Mouse (Mus musculus) hindbrain, embryonic 12.5 days (tissue): ENCODE measurements around the gene Olfr228. TPM values are rescaled to one million over a fixed set of nuclear protein-coding genes. Genes with fewer than 3 reads are reported as not detected.
"Not testable (repeated sequence)": the region's sequence is repeated elsewhere in the genome, so short reads cannot be mapped to it uniquely, and the experiment has no call there.

Experiments
- ATAC-seq: fragments of 200-750 bp; cut with Nextera tagmentation; 2 replicates; pipeline ENCODE4 v1.8.0; 2017; ENCODE audit warnings: moderate TSS enrichment; ENCODE audit not compliant: low FRiP score
- H3K27ac ChIP-seq: fragments of 300-500 bp; sonication (generic); 2 replicates; pipeline ENCODE4 v1.5.1; 2016; ENCODE audit warnings: mild to moderate bottlenecking
- H3K27me3 ChIP-seq: fragments of 300-500 bp; sonication (generic); 2 replicates; pipeline ENCODE4 v1.6.1; 2016; ENCODE audit warnings: mild to moderate bottlenecking
- H3K36me3 ChIP-seq: fragments of 300-500 bp; sonication (generic); 2 replicates; pipeline ENCODE4 v1.6.1; 2016; ENCODE audit warnings: mild to moderate bottlenecking
- H3K4me1 ChIP-seq: fragments of 300-500 bp; sonication (generic); 2 replicates; pipeline ENCODE4 v1.6.1; 2016
- H3K4me2 ChIP-seq: fragments of 300-500 bp; sonication (generic); replicated peaks from 2 replicates; pipeline ENCODE4 v1.6.1; 2016; ENCODE audit warnings: mild to moderate bottlenecking
- H3K4me3 ChIP-seq: fragments of 300-500 bp; sonication (generic); 2 replicates; pipeline ENCODE4 v1.5.1; 2016; ENCODE audit warnings: mild to moderate bottlenecking
- H3K9ac ChIP-seq: fragments of 300-500 bp; sonication (generic); 2 replicates; pipeline ENCODE4 v1.6.1; 2016; ENCODE audit warnings: mild to moderate bottlenecking, moderate library complexity
- H3K9me3 ChIP-seq: fragments of 300-500 bp; sonication (generic); replicated peaks from 2 replicates; pipeline ENCODE4 v1.6.1; 2016; ENCODE audit warnings: mild to moderate bottlenecking
- WGBS: fragments of 180-500 bp; shearing (Covaris S2); methylation state at CpG from one replicate; pipeline ENCODE4 v1.1.7; 2016; 5-methylcytosine and 5-hydroxymethylcytosine counted together
- polyA plus RNA-seq: library from polyadenylated mRNA; unstranded; fragments of >200 nt; fragmentation: Nextera tagmentation; extraction: Ambion mirVana; gene quantifications from 2 replicates; pipeline ENCODE4 v1.2.1, GENCODE M21; 2016

Olfr228 gene
- not detected in 2 replicates for polyA plus RNA-seq

DNA sequence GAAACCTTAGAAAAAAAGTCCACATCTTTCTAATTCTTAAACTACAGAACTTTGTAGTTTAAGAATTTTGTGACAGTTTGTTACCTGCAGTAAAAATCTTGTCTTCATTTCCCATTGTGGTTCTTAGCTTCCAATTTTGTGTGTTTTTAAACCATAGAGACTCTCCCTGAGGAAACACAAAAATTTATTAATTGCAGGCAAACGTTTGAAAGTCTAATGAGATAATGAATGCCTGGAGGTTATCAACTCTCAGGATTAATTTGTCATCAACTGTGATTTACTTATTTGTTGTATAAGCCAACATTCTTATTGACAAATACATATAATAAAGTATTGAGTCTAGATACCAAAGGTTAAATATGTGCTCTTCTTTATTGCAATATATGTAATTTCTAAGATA, at the start of gene Olfr228:
TSS of gene Olfr228 (minus strand) at position 101 of the 400 bp plus-strand sequence.
- H3K36me3 ChIP-seq, result no peaks in the 10 kb centered on the region
- no peaks in the 10 kb centered on the region for H3K9me3 ChIP-seq
- 54% methylated on average over 1 of the region's 1 CpGs for WGBS
- H3K4me2 ChIP-seq, result no peak within 1 kb of the TSS
- H3K9ac ChIP-seq, result no peak within 1 kb of the TSS
- no peak within 1 kb of the TSS for H3K4me3 ChIP-seq
- no peaks in the 10 kb centered on the region for H3K4me1 ChIP-seq
- H3K27me3 ChIP-seq, result no peaks in the 10 kb centered on the region
- no peak within 1 kb of the TSS for H3K27ac ChIP-seq
- no peak for ATAC-seq

- no peak overlapping the region for H3K4me3 ChIP-seq
These were observed 43.8 kb upstream of the Olfr228 start for GRCm38 (mm10) chr2:86530991-86531390.

DNA sequence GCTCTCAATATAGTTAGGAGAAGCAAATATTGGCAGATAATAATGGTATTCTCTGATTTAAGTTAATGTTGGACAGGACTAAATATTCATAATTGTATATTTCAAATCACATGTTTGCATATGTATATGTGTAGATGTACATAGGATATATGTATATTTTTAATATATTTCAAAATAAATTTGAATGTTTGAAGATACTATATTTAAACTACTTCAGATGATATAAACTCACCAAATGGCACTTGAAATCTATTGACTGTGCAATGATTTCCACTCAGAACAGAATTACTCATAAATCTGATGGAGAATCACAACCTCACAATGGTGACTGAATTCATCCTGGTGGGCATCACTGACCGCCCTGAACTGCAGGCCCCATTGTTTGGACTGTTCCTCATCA, 21.0 kb upstream of the Olfr228 start, which contains the start of gene Olfr1076:
TSS of gene Olfr1076 (plus strand) at position 301 of the 400 bp plus-strand sequence.
- Histone ChIP-seq H3K4me1 (no peaks in the 10 kb centered on the region), H3K27me3 (no peaks in the 10 kb centered on the region), H3K4me3 (no peak within 1 kb of the TSS), H3K9me3 (no peaks in the 10 kb centered on the region), H3K36me3 (no peaks in the 10 kb centered on the region), H3K4me2 (no peak within 1 kb of the TSS), H3K27ac (no peak within 1 kb of the TSS), H3K9ac (no peak within 1 kb of the TSS)
- no peak for ATAC-seq
- WGBS, result 91% methylated on average over 1 of the region's 1 CpGs

More at GRCm38 (mm10) chr2:86530991-86531390, 43.8 kb upstream of the Olfr228 start:
- no peak for ATAC-seq
- H3K27ac ChIP-seq, result no peak overlapping the region
- no peaks in the 10 kb centered on the region for H3K27me3 ChIP-seq
- WGBS, result 77% methylated on average over 1 of the region's 1 CpGs
- no peak overlapping the region for H3K4me2 ChIP-seq
- H3K9ac ChIP-seq, result no peak overlapping the region
- no peaks in the 10 kb centered on the region for H3K36me3 ChIP-seq
- no peaks in the 10 kb centered on the region for H3K4me1 ChIP-seq
- no peaks in the 10 kb centered on the region for H3K9me3 ChIP-seq

DNA sequence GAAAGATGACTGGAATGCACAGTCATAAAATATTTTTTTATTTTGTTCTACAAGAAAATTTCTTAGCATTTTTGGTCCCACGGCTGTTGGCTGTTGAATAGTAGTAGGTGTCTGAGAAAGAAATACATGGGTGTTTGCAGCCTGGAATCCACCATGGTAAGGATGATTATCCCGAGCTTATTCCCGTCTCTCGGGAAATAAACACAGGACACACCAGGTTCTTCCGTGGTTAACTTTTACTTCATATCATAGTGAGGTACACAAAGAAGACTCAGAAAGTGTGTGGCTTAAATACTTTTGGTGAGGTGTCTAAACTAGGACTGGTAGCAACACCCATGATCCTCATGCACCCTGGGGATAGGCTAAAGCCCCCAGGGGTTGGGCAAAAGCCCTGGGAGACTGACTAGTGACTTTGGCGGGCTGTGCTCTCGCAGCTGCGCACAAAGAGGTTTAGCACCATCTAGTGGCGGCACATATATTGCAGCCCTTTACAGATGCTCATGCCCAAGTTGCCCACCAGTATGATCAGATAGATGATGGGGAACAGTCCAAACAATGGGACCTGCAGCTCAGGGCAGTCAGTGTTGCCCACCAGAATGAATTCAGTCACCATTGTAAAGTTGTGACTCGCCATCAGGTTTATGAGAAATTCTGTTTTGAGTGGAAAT, 22.6 kb downstream of the Olfr228 start:
- WGBS, result 36% methylated on average over 10 of the region's 10 CpGs
- H3K4me3 ChIP-seq, result no peak overlapping the region
- H3K9me3 ChIP-seq, result no peaks in the 10 kb centered on the region
- H3K4me1 ChIP-seq, result no peaks in the 10 kb centered on the region
- H3K9ac ChIP-seq, result no peak overlapping the region
- no peaks in the 10 kb centered on the region for H3K36me3 ChIP-seq
- no peaks in the 10 kb centered on the region for H3K27me3 ChIP-seq
- no peak overlapping the region for H3K27ac ChIP-seq
- H3K4me2 ChIP-seq, result no peak overlapping the region
- ATAC-seq, result peak; percentile 74

- Histone ChIP-seq H3K9me3 (no peaks in the 10 kb centered on the region), H3K4me3 (no peak overlapping the region), H3K27me3 (no peaks in the 10 kb centered on the region), H3K4me2 (no peak overlapping the region), H3K4me1 (no peaks in the 10 kb centered on the region), H3K36me3 (no peaks in the 10 kb centered on the region), H3K27ac (no peak overlapping the region), H3K9ac (no peak overlapping the region)
- WGBS, result 90% methylated on average over 1 of the region's 1 CpGs
- ATAC-seq, result no peak
These were observed 26.8 kb downstream of the Olfr228 start for GRCm38 (mm10) chr2:86460434-86460833.

DNA sequence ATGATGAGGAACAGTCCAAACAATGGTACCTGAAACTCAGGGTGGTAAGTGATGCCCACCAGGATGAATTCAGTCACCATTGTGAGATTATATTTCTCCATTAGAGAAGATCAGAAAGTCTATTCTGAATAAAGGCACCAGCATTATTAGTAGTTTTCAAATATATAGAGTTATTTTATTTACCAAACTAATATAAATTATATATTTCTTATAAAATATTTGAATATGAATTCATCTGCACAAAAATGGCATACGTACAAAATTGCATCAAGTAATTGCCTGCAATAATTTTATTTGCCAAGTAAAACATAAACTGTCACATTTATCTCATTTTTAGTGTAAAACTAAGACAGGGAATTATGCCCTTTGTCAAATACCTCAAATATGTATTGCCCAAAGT, 31.0 kb downstream of the Olfr228 start, which contains the start of gene Olfr1066:
TSS of gene Olfr1066 (minus strand) at position 101 of the 400 bp plus-strand sequence.
- Histone ChIP-seq H3K27me3 (no peaks in the 10 kb centered on the region), H3K4me3 (no peak within 1 kb of the TSS), H3K4me1 (no peaks in the 10 kb centered on the region), H3K27ac (no peak within 1 kb of the TSS), H3K36me3 (no peaks in the 10 kb centered on the region), H3K4me2 (no peak within 1 kb of the TSS), H3K9me3 (no peaks in the 10 kb centered on the region), H3K9ac (no peak within 1 kb of the TSS)
- ATAC-seq, result no peak
- 88% methylated on average over 1 of the region's 1 CpGs for WGBS

GRCm38 (mm10) chr2:86450491-86450890, 36.7 kb downstream of the Olfr228 start, which contains the start of gene Olfr1065:
Olfr1065 (minus strand) TSS chr2:86450591.
- 83% methylated on average over 1 of the region's 1 CpGs for WGBS
- not testable (repeated sequence) for H3K9me3 ChIP-seq, H3K27ac ChIP-seq, H3K36me3 ChIP-seq, ATAC-seq, H3K27me3 ChIP-seq, H3K4me3 ChIP-seq, H3K4me1 ChIP-seq, H3K9ac ChIP-seq, H3K4me2 ChIP-seq

GRCm38 (mm10) chr2:86442101-86442500, 45.1 kb downstream of the Olfr228 start:
- H3K4me2 ChIP-seq, H3K27ac ChIP-seq, H3K9me3 ChIP-seq, H3K9ac ChIP-seq, H3K4me3 ChIP-seq, ATAC-seq, H3K27me3 ChIP-seq, H3K36me3 ChIP-seq, H3K4me1 ChIP-seq: not testable (repeated sequence)
- WGBS, result 38% methylated on average over 1 of the region's 1 CpGs

Other genes with a start within 250 kb of the Olfr228 start
- gene Olfr1048, start 247.1 kb downstream of the Olfr228 start, polyA plus RNA-seq, result not detected in 2 replicates
- not detected in 2 replicates for gene Olfr1049, start 229.1 kb downstream of the Olfr228 start, polyA plus RNA-seq
- gene Olfr1051, start 208.3 kb downstream of the Olfr228 start, polyA plus RNA-seq, result not detected in 2 replicates
- not detected in 2 replicates for gene Olfr1052, start 194.9 kb downstream of the Olfr228 start, polyA plus RNA-seq
- gene Olfr1053, start 172.1 kb downstream of the Olfr228 start, polyA plus RNA-seq, result not detected in 2 replicates
- gene Olfr1054, start 152.0 kb downstream of the Olfr228 start, polyA plus RNA-seq, result not detected in 2 replicates
- gene Olfr1055, start 137.1 kb downstream of the Olfr228 start, polyA plus RNA-seq, result not detected in 2 replicates
- gene Olfr1056, start 124.9 kb downstream of the Olfr228 start, polyA plus RNA-seq, result not detected in 2 replicates
- not detected in 2 replicates for gene Olfr1057, start 109.0 kb downstream of the Olfr228 start, polyA plus RNA-seq
- not detected in 2 replicates for gene Olfr1058, start 98.8 kb downstream of the Olfr228 start, polyA plus RNA-seq
- gene Olfr1061, start 73.3 kb downstream of the Olfr228 start, polyA plus RNA-seq, result not detected in 2 replicates
- not detected in 2 replicates for gene Olfr1062, start 60.6 kb downstream of the Olfr228 start, polyA plus RNA-seq
- not detected in 2 replicates for gene Olfr1065, start 36.8 kb downstream of the Olfr228 start, polyA plus RNA-seq
- not detected in 2 replicates for gene Olfr1066, start 31.1 kb downstream of the Olfr228 start, polyA plus RNA-seq
- gene Olfr1076, start 21.1 kb upstream of the Olfr228 start, polyA plus RNA-seq, result not detected in 2 replicates
- not detected in 2 replicates for gene Olfr1079, start 55.1 kb upstream of the Olfr228 start, polyA plus RNA-seq
- gene Olfr1080, start 70.8 kb upstream of the Olfr228 start, polyA plus RNA-seq, result not detected in 2 replicates
- not detected in 2 replicates for gene Olfr1082, start 111.6 kb upstream of the Olfr228 start, polyA plus RNA-seq
- gene Olfr1084, start 152.3 kb upstream of the Olfr228 start, polyA plus RNA-seq, result not detected in 2 replicates
- gene Olfr1085, start 174.6 kb upstream of the Olfr228 start, polyA plus RNA-seq, result not detected in 2 replicates
- gene Olfr1086, start 192.7 kb upstream of the Olfr228 start, polyA plus RNA-seq, result not detected in 2 replicates
- not detected in 2 replicates for gene Olfr1087, start 211.0 kb upstream of the Olfr228 start, polyA plus RNA-seq
- gene Olfr1089, start 246.3 kb upstream of the Olfr228 start, polyA plus RNA-seq, result not detected in 2 replicates